Mouse (Mus musculus) mesoderm, embryonic 11.5 days (tissue): ENCODE measurements around the gene Gid8.
"Not testable (repeated sequence)": the region's sequence is repeated elsewhere in the genome, so short reads cannot be mapped to it uniquely, and the experiment has no call there.

Experiments
- DNase-seq: peaks from one replicate; pipeline ENCODE4 v3.0.0-alpha.2; 2012; ENCODE audit warnings: low read depth, low spot score

The Gid8 gene

DNA sequence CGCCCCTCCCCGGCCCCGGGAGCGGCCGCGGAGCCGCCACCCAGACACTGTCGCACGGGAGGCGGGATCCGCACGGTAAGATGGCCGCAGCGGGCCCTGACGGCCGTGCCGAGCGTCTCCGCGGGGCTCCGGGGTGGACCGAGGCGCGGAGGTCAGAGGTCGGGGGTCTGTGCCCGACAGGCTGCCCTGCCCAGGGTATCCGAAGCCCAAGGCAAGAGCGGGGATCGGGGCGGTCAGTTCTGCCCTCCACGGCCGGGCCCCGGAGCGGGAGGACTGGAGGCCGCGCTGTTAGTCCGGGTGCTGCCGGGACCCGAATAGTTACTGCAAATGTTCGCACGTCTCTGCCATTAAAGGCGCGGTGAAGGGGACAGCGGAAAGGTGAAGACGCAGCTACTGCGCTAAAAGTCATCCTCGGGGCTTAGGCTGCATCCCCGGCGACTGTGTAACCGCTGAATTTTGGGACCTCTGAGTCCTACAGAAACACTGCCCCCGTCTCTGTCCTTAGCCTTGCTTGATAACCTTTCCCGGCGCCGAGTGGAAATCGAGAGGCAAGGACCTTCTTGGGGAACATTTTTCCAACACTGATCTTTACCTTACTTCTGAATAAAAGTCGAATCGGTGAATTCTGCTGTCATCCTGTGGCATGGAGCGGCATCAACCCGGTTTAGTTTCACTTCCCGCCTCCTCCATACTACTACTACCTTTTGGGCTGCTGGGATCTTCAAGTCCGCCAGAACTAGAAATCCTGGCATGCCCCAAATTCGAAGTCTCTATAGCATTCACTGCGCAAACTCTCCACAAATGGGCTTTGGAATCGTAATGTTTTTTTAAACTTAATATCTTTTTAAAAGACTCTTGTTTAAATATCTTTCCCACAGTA, 599 bp downstream of the Gid8 start:
- no peak for DNase-seq

DNA sequence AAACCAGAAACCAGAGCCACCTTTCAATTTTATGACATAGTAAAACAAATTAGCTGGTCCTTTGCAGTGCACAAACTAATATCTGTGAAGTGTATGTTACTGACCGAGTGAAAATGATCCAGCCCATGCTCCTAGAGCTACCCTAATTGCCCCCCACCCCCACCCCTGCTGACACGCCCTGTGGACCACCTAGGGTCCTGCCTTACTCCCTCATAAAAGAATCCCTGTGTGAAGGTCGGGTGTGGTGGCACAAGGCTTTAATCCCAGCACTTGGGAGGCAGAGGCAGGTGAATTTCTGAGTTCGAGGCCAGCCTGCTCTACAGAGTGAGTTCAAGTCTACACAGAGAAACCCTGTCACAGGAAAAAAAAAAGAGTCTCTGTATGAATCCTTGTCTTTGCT, 1.6 kb downstream of the Gid8 start:
- no peak for DNase-seq

DNA sequence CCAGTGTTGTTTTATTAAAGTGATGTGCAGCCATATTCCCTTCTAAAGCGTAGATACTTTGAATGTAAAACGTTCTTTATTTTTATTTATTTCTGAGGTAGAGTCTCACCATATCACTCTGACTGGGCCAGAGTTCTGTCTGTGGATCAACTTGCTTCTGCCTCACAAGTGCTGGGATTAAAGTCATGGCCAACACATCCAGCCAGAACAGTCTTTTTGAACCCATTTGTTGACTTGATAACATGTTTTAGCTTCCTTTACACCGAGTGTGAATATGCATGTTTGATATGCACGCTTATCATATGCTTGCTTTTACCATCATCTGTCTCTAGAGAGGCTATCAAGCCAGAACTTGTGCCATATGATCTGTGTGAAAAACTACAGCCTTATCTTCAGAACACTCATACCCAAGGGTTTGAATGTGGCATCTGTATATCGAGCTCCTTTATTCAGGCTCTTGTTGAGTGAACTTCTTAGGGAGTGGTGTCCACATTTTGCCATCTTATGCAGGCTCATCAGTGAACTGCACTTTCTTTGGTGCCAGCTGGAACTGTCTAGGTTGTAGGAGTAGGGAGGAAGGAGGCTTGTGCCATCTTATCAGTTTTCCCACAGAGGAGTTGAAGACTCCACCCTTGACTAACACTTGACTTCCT, 2.2 kb downstream of the Gid8 start:
- DNase-seq: no peak

DNA sequence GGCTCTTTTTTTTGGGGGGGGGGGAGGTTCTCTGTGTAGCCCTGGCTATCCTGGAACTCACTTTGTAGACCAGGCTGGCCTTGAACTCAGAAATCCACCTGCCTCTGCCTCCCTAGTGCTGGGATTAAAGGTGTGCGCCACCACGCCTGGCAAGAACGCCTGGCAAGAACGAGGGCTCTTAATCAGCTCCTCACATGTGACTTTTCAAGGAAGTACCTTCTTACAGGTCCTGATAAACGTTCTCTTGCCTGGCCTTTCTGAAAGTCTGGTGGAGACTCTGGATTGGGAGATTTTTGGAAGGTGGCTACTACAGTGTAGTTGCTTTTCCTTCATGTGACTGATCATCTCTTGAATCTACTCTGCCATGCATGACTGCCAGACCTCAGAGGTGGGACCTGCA, 12.8 kb downstream of the Gid8 start:
- DNase-seq: not testable (repeated sequence)

DNA sequence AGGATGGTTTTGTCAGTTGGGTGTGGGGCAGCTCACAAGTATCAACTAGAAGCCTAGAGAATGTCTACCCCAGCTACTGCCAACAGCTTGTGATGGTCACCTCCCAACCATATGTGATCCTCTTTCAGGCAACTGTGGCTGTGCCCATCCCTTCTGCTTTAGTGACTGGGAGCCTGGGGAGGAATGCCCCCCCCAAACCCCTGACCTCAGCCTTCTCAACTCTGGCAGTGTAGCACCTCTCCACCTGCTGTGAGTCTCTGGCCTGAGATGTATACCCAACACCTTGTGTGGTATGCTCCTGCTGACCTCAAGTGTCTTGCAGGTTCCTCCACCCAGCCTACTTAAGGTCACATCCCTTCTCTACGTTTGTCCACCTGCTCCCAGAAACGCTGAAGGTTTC, 13.9 kb downstream of the Gid8 start:
- DNase-seq: no peak

DNA sequence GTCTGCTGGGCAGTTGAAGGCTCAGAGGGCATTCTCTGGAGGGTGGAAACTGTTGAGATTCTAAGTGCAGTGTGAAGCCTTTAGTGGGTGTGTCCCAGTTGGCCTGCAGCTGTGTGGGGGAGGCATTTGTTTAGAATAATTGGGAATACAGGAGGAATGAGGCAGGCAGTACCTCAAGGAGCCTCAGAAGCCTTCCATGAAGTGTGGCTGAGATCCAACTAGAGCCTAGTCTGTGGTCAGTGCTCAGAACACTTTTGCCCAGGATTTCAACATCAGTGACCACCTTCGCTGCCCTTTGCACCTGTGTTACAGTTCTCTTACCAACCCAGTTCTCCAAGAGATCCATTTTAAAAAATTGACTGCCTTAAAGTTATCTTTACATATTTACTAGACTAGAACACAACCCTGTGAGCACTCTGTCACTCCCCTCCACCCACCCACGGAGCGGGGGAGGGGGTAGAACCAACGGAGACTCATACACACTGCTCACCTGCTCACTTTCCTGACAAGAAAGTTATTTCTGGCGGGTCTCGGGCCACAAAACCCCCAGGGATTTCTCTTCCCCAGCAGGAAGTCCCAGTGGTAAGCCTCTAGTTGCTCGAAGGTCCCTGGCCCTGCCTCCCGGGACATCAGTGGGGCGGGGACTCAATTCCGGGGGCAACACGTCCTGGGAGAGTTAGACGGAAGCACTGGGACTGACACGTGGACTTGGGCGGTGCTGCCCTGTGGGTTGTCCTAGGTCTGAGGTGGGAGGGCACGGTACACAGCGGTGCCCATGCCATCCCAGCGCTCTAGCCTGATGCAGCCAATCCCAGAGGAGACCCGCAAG, 14.9 kb downstream of the Gid8 start, which contains the start of gene Slc17a9:
TSS of gene Slc17a9 (plus strand) at position 679 of the 829 bp plus-strand sequence.
- DNase-seq: no peak

DNA sequence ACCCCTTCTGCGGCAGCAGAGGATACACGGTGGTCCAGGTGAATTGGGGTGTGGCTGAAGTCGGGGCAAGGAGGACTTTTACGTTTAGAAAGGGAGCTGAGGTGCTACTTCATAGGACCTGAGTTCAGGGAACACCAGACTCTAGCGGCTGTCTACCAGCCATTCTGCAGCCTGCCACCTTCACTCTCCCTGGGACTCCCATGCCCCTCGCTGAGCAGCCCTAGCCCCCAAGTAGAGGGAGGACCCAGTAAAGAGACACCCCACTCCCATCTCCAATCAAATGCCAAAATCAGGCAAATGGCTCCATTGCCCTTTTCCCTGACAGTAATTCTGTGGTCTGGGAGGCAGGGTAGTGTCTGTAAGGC, 15.5 kb downstream of the Gid8 start:
- no peak for DNase-seq

DNA sequence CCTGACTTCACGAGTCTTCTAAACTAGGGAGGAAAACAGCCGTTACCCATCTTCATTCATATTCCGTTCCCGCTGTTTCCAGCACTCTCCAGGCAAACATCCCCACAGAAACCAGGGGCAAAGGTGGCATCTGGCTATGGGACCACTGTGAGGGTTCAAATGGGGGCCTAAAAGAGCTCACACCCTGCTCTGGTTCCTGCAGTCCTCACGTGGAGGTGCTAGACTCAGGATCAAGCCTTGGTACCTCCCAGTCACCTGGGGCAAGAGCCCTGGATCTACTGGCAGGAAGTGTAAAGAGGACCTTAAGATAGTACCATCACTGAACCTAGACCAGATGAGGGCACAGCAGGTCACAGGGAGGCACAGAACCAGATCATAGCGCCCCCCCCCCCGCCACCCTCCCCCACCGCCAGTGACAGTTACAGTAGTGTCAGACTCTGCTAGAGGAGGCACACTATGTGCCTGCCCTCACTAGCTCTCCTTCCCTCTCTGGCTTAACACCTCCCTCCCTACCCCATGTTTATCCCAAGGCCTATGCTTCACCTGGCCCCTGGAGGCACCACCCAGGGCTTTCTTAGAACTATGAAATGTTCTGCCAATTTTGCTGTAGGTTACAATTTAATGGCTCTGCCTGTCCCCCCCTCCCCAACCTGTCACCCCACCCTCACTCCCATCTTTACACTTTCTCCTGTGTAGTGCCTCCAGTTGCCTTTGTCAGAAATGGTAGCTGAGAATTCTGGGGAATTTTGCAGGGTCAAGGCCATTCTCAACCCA, 16.1 kb downstream of the Gid8 start:
- DNase-seq: no peak

DNA sequence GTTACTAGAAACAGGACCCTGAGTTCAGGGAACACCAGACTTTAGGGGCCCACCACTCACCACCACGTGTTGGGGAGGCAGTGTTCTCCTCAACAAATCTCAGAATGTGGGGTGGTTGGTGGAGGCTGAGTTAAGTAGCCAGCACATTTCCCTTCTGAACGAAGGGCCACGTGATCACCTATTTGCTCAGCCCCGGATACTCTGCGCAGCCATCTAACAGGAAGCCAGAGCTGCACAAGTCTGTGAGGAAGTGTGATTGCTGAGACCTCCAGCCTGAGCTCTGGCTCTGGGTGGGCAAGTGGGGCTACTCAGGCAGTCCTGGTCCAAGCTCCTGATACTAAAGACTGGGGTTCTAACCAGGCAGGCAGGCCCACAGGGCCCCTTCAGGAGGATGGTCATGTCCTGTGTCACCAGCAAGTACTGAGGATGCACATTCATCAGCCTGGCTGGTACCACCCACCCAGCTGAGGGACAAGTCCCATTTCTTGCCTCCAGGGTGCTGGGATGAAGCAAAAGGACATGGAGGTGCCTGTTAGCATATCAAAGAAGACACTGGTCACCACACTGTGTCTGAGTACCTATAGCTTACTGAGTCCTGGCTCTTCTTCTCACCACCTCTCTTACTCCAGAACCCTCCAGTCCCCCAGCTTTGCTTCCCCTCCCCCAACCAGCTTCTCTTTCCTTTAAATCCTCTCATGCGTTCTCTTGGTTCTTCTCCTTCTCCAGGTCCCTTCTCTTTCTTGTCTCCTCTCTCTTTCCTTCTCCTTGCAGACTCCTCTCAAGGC, 16.9 kb downstream of the Gid8 start:
- DNase-seq: no peak

DNA sequence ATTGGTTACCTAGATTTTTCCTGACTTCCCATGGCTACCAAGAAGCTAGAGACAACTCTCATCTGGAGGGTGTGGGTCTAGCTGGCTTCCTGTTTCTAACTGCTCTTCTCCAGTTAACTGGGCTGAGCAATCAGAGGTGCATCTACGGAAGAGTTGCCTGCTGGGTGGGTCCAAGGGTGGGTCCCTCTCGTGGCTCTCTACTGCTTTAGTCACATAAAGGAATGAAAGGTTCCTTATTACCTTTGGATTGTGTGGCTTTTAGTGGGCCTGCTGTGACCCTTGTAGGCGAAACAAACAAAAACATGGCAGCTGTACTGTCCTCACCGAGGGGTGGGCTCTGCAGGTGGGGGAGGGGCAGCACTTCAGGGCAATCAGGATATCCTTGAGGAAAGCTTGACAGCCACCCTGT, 17.7 kb downstream of the Gid8 start:
- DNase-seq: no peak

DNA sequence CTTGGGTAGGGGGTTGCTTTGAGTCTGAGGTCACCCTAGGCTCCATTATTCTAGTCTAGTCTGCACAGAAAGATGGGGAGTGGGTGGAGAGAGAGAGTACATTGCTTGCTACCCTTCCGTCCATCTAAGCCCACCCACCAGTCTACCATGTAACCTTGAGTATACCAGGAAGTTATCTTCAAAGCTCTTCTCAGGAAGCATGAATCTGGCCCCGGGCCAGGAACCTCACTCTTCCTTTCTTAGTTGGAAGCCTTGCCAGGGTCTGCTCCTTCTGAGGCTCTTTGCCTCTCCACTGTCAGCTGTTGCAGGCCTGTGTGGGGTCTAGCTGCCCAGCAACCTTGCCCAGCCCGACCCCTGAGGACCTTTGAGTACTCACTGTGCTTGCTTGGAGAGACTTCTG, 21.1 kb downstream of the Gid8 start:
- DNase-seq: no peak

DNA sequence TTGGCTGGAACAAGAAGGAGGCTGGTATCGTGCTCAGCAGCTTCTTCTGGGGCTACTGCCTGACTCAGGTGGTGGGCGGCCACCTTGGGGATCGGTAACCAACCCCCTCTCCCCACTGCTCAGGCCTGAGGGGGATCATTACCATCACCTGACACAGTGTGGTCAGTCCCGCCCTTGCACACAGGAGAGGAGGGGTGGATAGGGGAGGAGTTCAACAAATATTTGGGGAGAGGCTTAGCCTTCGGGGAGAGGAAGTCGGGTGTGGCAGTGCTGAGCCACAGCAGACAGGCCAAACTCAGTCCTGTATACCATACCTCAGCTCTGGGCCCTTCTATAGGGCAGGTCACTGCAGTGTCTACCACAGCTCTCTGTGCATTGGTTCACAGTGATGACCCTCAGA, 22.1 kb downstream of the Gid8 start:
- no peak for DNase-seq

DNA sequence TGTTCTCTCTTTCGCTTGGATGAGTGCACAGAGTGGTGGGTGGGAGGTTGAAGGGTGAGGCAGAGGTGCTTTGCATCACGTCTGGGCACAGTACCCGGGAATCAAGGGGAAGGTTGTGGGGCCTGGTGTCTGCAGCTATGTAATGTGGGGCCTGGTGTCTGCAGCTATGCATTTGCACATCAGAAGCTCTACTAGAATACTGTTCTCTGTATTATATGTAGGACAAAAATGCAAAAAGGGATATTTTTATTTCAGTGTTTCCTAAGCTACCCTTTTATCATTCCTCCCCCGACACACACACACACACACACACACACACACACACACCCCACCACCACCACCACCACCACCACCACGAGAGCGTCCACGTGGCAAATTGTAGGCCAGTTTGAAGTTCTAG, 25.3 kb downstream of the Gid8 start:
- DNase-seq: no peak

DNA sequence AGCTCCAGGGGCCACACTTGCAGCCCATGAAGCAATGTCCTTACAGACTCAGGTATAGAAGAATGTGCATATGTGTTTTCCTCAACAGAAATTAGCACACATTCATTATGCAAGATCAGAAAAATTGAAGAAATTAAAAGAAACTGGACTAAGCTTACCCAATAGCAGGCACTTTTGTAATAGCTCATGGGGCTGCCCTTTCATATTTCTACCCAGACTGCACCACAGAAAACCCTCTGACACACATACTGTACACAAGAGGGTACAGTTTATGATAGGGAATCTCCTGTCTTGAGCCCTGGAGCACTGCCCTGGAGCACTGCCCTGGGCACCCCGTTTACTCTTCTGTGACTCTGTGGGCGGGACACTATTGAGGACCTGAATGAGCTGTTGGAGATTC, 28.1 kb downstream of the Gid8 start:
- DNase-seq: no peak

DNA sequence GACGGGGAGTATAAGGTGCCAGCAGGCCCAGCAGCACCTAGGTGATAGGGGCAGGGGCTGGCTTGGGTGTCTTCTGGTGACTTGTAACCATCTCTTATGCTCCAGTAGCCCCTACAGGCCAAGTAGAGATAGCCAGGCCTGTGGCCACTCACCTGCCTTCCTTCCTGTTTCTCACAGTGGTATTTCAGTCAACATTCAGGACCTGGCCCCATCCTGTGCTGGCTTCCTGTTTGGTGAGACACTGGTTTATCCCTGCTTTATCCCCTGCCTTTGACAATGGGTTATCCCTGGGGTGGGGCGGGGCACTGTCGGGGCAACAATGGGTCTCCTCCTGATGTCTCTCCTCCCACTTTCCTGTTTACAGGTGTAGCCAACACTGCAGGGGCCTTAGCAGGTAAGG, 30.4 kb downstream of the Gid8 start:
- DNase-seq: no peak

DNA sequence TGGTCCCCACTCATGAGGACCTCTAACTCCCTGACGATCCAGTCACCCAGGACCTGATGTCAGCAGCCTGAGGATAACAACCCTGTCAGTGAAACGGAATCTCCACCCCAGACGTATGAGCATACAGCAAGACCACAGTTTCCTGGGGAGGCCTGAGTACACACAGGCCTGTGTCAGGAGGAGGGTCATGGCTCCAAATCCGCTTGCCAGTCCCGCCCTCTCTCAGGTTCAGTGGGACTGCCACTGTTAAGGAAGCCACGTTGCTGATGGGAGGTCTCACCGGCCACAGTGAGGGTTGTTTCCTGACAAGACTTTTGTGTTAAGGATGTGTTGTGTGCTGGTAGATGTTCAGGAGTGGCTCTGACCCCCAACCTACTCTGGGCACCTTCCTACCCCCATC, 31.5 kb downstream of the Gid8 start:
- DNase-seq: no peak

DNA sequence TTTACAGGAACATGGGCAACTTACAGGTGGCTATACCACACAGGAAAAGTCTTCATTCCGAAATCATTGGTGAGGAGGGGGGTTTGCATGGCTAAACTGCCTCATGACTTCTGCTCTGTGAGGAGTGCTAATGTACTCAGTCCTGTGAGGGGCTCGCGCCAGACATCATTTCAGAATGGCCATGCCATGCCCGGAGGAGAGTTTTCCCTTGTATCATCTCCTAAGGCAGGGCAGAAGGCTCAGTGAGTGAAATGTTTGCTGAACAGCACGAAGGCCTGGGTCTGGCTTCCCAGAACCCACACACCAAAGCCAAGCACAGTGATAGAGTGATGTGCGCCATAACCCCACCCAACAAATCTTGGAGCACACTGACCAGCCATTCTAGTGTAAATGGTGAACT, 32.9 kb downstream of the Gid8 start:
- DNase-seq: no peak

DNA sequence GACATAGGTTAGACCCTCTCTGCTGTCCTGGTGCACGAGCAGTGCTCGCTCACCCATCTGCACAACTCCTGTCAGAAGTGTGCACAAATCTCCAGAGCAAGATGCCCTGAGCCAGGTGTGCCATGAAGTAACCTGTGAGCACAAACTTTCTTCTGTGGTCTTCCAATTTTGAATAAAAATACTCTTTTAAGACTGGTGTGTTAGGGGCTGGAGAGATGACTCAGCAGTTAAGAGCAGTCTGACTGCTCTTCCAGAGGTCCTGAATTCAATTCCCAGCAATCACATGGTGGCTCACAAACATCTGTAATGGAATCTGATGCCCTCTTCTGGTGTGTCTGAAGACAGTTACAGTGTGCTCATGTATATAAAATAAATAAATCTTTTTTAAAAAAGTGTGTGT, 33.4 kb downstream of the Gid8 start:
- DNase-seq: no peak

DNA sequence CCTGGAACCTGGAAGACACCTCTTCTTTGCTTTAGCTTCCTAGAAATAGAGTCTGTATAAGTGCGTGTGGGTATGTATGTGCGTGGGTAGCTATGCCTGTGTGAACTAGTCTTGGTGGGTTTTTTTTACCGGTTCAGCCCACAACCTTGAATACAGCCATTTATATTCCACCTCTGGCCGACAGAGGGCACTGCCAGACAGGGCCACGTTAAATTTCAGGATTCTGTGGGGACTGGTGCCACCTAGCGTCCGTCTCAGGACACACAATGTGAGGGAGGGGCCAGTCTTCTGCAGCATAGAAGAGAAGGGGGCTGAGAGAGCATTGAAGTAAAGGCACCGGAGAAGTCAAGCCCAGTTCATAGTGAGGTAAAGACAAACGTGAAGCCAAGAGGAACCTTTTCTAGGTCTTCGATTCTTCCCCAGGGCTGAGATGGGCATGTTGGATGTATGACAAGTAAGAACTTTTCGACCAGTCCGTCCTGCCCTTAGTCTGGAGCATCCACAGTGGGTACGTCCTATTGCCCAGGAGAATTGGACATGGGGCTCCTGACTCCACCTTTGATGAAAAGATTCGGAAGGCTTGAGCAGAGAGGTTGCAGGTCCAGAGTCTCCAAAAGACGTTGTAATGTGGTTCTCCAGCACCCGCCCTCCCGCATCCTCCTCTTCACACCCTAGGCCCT, 35.5 kb downstream of the Gid8 start:
- DNase-seq: peak; percentile 91

DNA sequence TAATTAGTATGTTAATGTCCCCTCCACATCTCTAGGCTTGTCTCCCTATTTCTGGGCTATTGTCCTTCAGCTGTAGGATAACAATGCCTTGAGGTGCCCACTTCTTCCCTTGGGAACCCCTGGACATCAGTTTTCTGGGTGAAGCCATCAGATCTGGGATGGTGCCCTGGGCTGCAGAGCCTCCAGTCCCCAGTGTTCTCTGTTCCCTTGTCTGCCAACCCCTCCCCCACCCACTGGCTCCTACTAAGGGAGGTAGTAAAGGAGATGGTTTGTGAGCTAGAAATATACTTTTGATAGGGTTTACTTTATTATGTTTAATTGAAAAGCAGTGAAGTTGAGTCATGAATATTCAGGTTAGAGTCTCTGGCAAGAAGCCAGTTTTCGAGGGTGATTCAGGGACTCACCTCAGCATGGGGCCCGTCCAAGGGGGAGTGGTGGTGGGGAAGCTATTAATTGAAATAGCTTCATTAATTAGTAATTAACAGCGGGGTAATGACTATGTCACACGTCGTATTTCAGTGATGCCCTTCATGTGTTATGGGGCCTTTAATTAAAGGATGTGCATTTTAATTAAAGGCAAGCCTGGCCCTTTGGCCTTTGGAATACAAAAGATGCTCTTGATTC, 36.8 kb downstream of the Gid8 start:
- no peak for DNase-seq
